17 mouse cellular contexts compared by ENCODE assay signal in the genomic region with DNA sequence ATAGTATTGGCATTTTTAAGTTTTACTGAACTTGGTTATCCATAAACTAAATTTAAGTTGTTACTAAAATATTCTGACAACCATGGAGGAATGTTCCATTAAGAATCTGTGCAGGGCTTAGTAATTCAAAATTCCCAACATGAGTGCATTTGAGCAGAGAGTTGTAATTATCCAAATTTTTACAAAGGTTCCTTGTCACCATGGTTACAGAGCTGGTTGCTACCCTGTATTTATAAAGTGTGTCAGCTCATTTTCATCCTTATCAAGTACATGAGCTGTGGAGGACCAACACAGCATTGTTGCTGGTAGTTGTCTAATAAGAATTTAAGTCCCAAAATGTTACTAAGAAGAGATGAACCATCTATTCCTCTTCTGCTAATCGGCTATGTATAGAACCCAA.
"Had no signal": no experiment of that assay in that cellular context is flagged by ENCODE, and none has a peak within 500 bp of the region (broad histone marks: within the 10 kb centered on the region; RNA-seq: fewer than 3 reads in every experiment).

No protein-coding gene starts in this region.

- DNase-seq: kidney, adult 2 months; kidney, postnatal 25 days; left cerebral cortex, postnatal 4 days; liver, postnatal 0 days; lung, embryonic 14.5 days; thymus, adult 2 months; thymus, postnatal 25 days had no signal

- H3K27ac ChIP-seq: kidney, postnatal 0 days; limb, embryonic 12.5 days; limb, embryonic 15.5 days; liver, embryonic 14.5 days; macrophage; midbrain, embryonic 13.5 days; neural tube, embryonic 13.5 days had no signal

- ATAC-seq: liver, postnatal 0 days; lung, postnatal 0 days; midbrain, embryonic 13.5 days had no signal

- H3K9me3 ChIP-seq: limb, embryonic 12.5 days; limb, embryonic 15.5 days; midbrain, embryonic 13.5 days; neural tube, embryonic 13.5 days had no signal

- H3K4me1 ChIP-seq: limb, embryonic 12.5 days; limb, embryonic 15.5 days; neural tube, embryonic 13.5 days had no signal

- H3K4me3 ChIP-seq: limb, embryonic 12.5 days; limb, embryonic 15.5 days; midbrain, embryonic 13.5 days; myocyte; neural tube, embryonic 13.5 days had no signal

- H3K4me2 ChIP-seq: limb, embryonic 12.5 days; limb, embryonic 15.5 days; liver, embryonic 11.5 days; lung, embryonic 14.5 days; midbrain, embryonic 13.5 days; neural tube, embryonic 13.5 days had no signal

- H3K9ac ChIP-seq: limb, embryonic 12.5 days; limb, embryonic 15.5 days; liver, embryonic 14.5 days; liver, postnatal 0 days; lung, embryonic 14.5 days; midbrain, embryonic 13.5 days; neural tube, embryonic 13.5 days had no signal

- H3K27me3 ChIP-seq: limb, embryonic 12.5 days; limb, embryonic 15.5 days; midbrain, embryonic 13.5 days; neural tube, embryonic 13.5 days had no signal

- H3K36me3 ChIP-seq: limb, embryonic 12.5 days; limb, embryonic 15.5 days had no signal
